Mouse (Mus musculus) adipocyte (in vitro differentiated cells): Measurements from ENCODE around the gene Myom1.

Source experiments
- DNase-seq: peaks from one replicate; pipeline ENCODE4 v3.0.0-alpha.2; 2016; ENCODE audit warnings: low spot score

Myom1 gene

GRCm38 (mm10) chr17:71136384-71137333 lies 134.2 kb downstream of the Myom1 start:
- DNase-seq, result no peak

- no peak for DNase-seq
Measured at GRCm38 (mm10) chr17:71137334-71137721, 134.9 kb downstream of the Myom1 start.

GRCm38 (mm10) chr17:71142068-71142467 lies 139.6 kb downstream of the Myom1 start:
- DNase-seq, result no peak

- no peak for DNase-seq
Measured at GRCm38 (mm10) chr17:71143155-71143554, 140.7 kb downstream of the Myom1 start.

GRCm38 (mm10) chr17:71144322-71145116 lies 142.1 kb downstream of the Myom1 start:
- DNase-seq, result no peak

GRCm38 (mm10) chr17:71145248-71145961 lies 143.0 kb downstream of the Myom1 start:
- no peak for DNase-seq

GRCm38 (mm10) chr17:71153356-71153755 lies 150.9 kb downstream of the Myom1 start:
- no peak for DNase-seq

GRCm38 (mm10) chr17:71155271-71155670 lies 152.8 kb downstream of the Myom1 start:
- peak; percentile 50 for DNase-seq

GRCm38 (mm10) chr17:71159152-71159567 lies 156.7 kb downstream of the Myom1 start:
- no peak for DNase-seq

GRCm38 (mm10) chr17:71159720-71160119 lies 157.3 kb downstream of the Myom1 start:
- no peak for DNase-seq

GRCm38 (mm10) chr17:71160244-71160995 lies 158.0 kb downstream of the Myom1 start:
- no peak for DNase-seq

GRCm38 (mm10) chr17:71164991-71165390 lies 162.6 kb downstream of the Myom1 start:
- peak; percentile 86 for DNase-seq

- DNase-seq, result no peak
Measured at GRCm38 (mm10) chr17:71168205-71168815, 165.9 kb downstream of the Myom1 start.

GRCm38 (mm10) chr17:71168846-71169245 lies 166.4 kb downstream of the Myom1 start:
- DNase-seq, result no peak

- DNase-seq, result no peak
Measured at GRCm38 (mm10) chr17:71169639-71170038, 167.2 kb downstream of the Myom1 start.

GRCm38 (mm10) chr17:71171161-71171560 lies 168.7 kb downstream of the Myom1 start:
- DNase-seq, result no peak
